Mouse (Mus musculus): ENCODE results near the gene Nradd. TPM values are rescaled to one million over a fixed set of nuclear protein-coding genes. Genes with fewer than 3 reads are reported as not detected.

Gene Nradd
- total RNA-seq (2021) = 1 to 10 TPM; 2.1 to 2.6 TPM
- long read RNA-seq, experiment 1 = 0 reads
- long read RNA-seq, experiment 2, partial matches to known transcripts = 0 of 1 reads
- long read RNA-seq, experiment 2, other reads (novel, unspliced or antisense) = 1 of 1 reads

DNA sequence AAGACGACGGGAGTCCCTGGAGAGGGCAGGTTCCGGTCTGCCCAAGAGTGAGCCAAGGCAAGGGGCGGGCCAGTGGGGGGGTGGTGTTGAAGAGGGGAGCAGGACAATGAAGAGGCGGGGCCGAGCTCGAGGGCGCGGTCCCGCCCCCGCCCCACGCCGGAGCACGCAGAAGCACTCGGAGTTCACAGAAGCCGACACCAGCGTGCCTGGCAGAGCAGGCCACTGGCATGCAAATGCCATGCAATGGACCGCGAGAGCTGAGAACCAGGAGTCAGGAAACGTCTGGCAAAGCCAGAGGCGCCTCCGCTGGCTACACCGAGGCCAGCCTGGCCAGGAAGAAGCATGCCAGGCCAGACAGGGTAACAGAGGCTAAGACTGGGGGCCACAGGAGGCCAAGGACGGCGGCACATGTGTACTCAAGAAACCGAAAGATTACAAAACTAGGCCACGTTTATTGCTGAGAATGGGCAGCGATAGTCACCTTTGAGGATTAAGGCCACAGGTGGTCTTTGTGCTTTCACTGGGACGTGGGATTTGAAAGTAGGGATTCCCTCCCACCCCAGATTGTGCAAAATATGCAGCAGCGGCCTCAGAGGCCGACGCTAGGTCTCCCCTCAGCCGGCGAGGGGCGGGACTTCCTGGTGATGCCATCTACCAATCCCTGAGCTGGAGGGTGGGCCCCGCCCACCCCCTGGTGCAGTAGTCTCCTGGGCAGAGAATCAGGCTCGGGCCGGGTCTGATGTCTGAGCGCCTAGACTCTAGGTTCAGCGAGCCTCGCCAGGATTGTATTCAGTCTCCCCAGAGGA, at the start of gene Nradd:
TSS of gene Nradd (minus strand) at position 92 of the 806 bp plus-strand sequence.
- peak; percentile 81 to 86 for DNase-seq (ENCODE audit: low spot score in 2 of 2)

DNA sequence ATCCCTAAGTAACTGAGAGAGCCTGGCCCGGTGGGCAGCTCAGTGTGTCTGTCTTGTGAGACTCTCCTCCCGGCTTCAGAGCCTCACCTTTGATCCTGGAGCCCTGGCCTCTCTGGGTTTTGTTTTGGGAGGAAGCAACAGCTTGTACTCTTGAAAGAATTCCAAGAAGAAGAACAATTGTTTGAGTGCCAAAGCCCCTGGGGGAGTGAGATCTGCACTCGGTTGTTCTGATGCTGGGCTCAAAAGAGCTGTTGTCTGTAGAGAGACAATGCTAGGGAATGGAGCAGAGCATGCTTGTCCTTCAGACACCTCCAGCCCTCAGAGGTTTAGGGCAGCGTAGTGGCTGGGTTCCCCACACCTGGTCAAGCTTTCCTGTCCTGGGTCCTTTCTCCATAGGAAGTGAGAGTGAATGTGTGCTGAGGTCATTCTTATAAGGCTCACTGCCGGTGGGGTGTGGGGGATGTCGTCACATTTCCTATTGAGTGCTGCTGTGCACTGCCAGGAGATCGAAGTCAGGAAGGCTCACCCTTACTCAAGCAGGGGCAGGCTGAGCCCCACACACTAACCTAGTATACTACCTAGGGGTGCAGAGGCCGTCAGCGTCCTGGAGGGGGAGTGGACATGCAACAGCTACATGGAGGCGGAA, 49.0 kb upstream of the Nradd start:
- no peak for DNase-seq (ENCODE audit: low spot score in 2 of 2)

DNA sequence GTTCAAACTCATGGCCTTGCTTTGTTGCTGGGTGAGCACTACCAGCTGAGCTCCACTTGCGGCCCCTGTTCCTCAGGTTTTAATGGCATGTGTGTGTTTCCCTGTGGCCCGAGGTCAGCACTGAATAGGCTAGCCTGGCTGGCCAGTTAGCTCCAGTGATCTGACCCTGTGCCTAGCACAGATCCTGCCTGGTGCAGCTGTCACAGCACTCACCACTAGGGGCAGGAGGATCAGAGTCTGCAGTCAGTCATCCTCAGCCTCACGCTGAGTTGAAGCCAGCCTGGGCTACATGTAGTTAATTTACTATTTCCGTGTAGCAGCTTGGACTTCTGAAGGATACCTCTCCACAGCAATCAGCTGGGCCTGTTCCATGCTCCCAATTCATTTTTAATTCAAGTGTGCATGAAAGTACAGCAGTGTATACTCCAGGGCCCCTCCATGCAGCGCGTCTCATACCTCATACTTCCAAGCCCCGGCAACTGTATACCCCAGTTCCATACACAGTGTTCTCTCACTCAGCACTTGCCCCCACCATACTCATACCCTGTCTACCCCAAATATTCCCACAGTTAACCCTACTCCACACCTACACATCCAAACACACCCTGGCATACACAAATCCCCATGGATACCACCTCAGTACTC, 48.3 kb upstream of the Nradd start:
- no peak for DNase-seq (ENCODE audit: low spot score in 2 of 2)

DNA sequence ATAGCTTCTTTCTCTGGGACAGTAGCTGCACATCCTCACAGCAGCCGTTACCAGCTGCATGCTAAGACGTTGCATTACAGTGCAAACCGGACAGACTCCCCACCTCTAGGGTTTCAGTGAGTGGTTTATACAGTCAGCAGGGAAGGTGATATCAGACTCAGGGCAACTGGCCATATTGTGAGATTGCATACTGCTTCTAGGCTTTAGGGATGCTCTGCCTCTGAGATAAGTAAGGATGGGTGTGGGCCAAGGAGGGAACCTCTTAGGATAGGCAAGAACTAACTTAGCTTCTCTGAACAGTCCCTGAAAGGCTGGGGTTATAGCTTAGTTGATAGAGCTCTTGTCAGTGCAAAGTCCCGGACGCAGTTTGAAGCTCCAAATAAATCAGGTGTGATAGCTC, 45.5 kb upstream of the Nradd start:
- DNase-seq (ENCODE audit: low spot score in 2 of 2) = no peak

DNA sequence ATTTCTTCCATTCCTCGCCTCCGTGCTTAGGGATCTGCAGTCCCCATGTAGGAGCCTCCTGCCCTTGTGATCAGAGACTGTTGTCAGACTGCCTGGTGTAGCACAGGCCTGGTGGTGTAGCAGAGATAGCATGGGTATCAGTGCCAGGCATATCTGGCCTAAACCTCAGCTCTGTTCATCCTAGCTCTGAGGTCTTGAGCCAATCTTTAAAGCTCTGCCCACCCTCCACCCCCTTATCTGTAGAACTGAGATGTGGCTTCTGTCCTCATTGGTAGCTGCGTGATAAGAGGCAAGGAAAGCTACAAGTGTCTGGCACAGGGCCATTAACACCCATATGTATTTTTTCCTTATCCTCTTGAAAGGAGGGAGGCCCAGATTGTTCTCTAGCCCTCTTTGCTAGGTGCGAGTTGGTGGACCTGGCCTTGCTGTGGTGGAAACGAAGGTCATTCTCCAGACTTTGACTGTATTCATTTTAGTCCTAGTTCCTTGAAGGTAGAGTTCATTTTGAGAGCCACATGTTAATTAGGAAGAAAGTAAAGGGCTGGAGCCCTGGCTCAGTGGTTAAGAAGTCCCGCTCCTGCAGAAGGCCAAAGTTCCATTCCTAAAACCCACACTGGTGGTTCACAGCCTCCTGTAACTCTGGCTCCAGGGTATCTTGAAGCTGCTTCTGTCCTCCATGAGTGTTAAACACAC, 44.5 kb upstream of the Nradd start:
- no peak for DNase-seq (ENCODE audit: low spot score in 2 of 2)

DNA sequence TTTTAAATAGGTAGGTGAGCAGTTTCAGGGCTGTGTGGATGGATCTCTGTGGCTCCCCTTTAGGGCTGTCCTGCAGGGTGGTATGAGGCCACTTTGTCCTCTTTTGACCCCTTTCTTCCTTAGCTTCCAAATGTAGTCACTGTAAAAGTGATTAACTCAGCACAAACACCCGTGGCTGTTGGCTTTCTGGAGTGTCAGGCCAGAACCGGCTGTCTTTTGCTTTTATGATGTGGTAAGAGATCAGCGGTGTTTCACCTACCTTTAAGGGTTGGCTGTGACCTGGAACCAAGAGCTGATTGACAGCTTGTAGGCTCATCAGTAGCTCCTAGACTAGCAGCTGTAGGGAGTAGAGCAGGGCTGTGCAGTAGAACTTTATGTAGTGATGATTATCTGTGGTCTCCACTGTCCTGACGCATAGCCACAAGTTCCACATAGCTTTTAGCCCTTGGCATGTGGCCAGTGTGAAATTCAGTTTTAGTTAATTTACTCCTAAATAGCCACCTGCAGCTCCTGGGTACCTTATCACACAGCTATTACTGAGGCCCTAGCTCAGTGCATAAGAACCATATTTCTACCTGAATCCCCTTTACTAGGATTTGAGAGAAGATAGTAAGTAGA, 43.1 kb upstream of the Nradd start:
- DNase-seq (ENCODE audit: low spot score in 2 of 2) = no peak

DNA sequence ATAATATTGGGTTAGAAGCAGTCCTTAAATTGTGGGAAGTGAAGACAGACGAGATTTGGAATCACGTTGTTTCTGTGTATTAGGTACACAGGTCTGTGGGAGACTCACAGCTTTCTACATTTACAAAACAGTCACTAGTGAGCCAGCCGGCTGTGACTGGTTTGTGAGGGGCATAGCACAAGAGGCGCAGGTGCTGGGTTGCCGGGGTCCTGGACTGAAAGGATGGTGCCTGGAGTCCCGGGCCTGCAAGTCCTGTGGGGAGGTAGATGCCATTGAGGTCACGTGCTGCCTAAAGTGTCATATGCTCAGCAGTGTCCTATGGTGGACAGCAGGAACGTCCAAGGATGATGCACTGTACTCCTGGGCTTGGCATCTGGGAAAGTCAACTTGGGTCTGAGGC, 42.1 kb upstream of the Nradd start:
- DNase-seq (ENCODE audit: low spot score in 2 of 2) = no peak

DNA sequence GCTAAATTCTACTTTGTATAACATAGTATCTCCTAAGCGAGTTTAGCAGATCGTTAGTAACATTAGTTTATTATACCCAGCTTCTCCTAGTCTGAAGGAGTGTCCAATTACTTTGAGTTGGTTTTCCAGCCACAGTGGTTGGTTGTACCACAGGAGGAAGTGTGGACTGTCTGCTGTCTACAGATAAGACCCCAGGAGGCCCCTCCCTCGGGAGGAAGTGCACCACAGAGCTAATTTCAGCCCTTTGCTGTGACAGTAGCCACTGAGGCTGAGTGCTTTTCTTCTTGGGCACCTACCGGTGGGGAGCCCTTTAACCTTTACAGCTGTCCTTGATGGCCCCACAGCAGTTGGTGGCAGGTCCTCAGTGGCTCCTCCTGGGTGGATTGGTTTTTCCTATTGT, 41.7 kb upstream of the Nradd start:
- no peak for DNase-seq (ENCODE audit: low spot score in 2 of 2)

DNA sequence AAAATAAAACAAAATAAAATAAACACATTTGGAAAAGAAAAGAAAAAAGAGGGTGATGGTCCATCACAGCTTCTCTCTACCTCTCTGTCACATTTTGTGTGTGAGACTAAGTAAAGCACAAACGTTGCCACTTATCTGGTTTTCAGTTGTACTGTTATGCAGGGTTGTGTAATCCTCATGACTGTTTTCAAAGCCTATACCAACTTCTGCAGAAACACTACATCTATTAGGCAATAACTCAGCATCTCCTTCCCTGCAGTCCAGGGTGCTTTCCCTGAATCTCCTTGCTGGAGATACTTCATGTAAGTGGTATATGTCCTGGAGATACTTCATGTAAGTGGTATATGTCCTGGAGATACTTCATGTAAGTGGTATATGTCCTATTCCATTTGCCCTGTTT, 38.6 kb upstream of the Nradd start:
- no peak for DNase-seq (ENCODE audit: low spot score in 2 of 2)

DNA sequence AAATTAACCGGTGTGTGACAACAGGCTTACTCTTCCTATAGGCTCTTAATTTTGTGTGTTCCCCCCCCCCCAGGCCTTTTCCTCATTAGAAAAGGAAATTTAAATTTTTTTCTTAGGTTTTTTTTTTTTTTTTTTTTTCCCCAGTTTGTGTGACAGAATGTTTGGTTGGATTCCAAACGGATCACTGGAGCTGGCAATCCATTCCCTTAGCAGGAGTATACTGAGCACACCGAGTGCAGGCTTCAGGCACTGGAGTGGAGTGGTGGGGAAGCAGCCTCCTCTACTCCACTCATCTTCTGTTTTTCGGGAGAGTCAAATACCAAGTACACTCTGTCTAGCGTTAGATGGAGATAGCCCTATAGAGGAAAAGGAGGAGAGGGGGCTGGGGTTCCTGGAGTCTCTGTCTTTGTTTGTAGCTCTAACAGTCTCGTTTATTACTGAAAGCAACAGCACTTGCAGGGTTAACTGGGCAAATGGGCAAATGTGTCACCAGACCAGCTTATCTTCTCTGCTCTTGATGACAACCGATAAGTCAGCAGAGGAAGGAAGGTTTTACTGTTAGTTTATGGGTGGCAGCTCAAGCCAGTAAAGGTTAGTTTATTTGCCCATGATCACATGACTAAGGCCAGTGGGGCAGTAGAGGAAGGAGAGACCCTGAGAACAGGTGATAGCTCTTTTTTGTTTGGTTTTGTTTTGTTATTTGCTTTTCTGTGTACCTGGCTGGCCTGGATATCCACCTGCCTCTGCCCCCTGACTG, 36.8 kb upstream of the Nradd start:
- no peak for DNase-seq (ENCODE audit: low spot score in 2 of 2)

DNA sequence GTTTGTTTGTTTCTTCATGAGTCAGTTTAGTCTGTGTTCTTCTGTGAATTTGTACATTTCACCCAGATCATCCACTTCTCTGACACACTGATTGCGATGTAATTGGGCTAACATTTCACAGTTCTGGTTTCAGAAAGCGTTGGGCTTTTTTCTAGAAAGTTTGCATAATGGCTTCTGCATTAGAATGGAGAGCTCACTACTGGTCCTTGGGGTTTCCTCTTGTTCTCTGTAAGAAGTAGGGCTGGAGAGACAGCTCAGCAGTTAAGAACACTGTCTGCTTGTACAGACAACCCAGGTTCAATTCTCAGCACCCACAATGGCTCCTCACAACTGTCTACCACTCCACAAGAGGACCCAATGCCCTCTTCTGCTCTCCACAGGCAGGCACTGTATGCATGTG, 36.0 kb upstream of the Nradd start:
- no peak for DNase-seq (ENCODE audit: low spot score in 2 of 2)

DNA sequence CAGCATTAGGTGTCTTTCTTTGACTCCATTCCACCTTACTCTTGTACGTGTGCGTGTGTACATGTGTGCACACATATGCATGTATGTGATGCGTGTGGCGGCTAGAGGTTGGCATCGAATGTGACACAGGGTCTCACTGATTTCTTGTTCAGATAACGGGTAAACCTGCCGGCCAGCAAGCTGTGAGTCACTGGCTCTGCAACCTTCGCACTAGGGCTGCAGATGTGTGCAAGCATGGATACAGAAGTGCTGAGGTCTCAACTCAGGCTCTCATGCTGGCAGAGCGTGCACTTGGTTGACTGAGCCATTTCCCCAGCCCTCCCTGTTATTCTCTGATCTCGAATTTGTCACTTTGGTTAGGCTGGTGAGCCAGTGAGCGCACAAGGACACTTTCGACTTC, 35.3 kb upstream of the Nradd start:
- no peak for DNase-seq (ENCODE audit: low spot score in 2 of 2)

DNA sequence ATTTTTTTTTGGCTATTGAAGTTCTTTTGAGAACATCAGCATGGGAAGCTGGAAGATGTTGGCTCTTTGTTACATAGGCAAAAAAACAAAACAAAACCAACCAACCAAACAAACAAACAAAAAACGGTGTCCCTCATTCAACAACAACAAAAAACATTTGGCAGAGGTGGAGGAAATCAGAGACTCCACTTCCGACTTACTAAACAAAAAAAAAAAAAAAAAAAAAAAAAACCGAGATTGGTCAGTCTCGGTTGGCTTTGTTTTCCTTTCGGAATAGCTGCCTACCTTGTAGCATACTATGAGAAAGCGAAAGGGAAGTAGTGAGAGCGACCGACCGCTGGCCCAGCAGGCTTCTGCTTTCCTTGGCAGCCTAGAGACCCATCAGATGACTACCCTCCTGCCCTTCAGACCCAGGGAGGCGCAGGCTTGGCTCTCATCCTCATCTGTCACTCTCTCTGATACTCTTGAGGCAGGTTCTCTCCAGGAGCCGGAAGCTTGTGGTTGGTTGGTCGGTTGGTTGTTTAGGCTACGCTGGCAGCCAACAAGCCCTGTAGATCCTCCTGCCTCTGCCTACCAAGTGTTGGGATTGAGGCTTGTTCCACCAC, 33.3 kb upstream of the Nradd start:
- DNase-seq (ENCODE audit: low spot score in 2 of 2) = no peak

DNA sequence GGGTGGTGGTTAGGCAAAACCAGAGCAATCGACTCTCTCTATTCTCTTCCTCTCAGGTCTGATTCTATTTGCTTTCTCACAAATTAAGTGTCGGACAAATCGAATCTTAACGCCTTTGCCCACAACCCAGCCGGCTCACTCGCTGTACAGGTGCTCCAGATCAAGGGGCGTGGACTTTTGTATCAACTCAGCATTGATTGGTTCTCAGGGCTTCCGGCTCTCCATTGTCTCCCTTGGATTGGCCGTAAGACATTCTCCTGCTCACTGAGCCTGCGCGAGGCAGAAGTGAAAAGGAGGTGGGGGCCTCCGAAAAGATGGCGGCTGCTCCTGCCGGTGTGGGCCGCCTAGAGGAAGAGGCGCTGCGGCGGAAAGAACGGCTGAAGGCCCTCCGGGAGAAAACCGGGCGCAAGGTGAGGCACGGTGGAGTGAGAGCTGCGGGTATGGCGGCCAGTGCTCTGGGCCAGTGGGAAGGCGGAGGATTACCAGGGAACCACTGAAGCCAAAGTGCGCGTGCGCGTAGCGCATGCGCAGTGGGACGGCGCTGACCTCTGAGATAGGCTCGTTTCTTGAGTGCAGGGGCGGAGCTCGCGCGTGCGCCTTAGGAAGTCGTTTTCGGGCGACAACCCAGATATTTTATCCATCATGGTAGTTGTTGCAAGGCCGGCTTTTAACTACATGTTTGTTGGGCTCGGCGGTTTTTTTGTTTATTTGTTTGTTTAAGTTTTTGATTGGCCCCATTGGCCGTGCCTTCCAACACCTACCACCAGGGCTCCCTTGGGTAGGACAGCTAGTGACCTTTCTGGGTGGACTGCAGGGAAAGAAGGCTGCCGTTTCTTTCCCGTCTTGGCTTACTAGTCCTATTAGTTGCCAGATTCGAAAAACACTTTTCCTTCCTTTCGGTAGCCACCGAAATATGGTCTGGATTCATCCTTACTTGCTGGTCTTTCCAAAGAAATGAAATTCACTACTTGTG, 32.3 kb upstream of the Nradd start, which contains the start of gene Ccdc12:
TSS of gene Ccdc12 (plus strand) at position 255 of the 973 bp plus-strand sequence.
- DNase-seq (ENCODE audit: low spot score in 2 of 2) = peak; percentile 97 to 98

DNA sequence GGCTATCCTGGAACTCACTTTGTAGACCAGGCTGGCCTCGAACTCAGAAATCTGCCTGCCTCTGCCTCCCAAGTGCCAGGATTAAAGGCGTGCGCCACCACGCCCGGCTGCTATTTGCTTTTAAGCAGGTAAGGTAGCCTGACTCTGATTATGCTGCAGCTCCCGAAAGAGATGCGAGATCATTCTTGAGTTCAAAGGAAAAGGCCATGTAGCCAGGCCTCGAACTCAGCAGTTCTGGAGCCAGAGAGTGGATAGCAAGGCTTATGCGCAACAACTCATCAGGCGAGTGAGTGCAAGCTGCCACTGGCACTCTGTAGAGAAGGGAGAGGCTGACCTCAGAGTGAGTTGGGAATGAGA, 31.4 kb upstream of the Nradd start:
- no peak for DNase-seq (ENCODE audit: low spot score in 2 of 2)

DNA sequence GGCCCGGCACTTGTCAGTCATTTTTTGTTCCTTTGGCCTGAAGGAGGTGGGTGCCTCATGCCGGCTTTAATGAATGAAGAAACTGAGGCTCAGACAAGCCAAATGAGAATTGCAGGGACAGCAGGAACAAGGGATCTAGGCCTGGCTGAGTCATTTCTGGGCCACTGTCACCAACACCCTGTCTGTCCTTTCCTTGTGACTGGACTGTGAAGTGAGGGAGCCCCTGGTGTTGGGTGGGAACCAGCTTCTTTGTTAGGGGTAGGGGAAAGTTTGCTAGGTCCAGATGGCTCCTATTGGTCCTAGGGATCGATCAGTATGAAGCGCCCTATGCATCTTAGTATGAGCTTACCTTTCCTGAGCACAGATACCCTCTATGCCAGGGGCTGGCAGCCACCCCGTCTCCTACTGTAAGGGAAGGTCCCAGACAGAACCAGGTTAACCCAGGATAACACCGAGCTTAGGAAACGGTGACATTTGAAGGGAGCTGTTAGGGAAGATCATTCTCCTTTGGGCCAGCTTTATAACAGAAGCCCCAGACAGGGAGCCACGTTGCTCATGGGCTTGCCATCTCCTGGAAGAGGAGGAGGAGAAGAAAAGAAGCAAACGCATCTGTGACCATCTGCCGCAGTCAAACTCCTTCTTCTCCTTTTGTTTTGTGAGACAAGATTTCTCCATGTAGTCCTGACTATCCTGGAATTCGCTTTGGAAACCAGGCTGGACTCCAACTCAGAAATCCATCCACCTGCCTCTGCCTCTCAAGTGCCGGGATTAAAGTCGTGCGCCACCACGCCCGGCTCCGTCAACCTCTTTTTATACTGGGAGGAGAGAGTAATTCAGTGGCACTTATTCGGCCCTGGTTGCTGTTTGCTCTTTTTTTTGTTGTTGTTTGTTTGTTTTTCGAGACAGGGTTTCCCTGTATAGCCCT, 30.7 kb upstream of the Nradd start:
- no peak for DNase-seq (ENCODE audit: low spot score in 2 of 2)

DNA sequence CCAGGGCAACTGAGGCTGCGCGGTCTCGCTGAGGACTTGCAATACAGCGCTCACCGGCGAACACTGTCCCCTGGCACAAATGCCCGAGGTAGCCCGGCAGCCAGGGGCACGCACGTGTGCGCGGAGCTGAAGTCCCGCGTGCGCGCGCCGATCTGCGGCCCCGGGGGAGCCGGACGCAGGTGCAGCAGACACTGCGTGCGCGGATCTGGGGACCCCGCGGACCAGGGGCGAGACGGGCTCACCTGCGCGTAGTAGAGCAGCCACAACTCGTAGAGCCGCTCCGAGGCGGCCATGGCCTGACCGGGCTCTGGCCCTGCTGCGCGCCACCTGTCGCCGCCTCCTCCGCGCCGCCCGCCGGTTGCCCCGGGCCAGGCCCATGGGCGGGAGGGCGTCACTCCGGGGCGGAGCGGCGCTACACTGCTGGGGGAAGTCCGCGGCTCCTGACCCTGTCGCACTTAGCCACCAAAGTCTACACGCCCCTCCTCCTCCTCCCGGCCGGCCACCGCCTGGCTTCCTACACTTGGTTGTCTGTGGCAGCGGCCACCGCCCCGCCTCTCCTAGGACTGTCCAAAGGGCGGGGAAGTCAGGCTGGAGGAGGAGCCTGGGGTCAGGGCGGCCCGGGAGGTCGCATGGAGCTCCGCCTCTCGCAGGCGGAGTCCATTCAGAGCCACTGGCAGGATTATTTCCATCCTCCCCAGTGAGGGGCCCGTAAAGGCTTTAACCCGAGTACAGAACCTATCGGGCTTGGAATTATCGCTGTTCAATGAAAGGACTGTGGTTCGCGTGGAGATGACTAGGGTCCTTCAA, 29.6 kb upstream of the Nradd start, which contains the start of gene Nbeal2:
TSS of gene Nbeal2 (minus strand) at position 507 of the 807 bp plus-strand sequence.
- DNase-seq (ENCODE audit: low spot score in 2 of 2) = peak; percentile 67 to 81

All from layer of hippocampus, postnatal 14 days (tissue).